Mouse (Mus musculus): ENCODE results near the gene Nol9. TPM values are rescaled to one million over a fixed set of nuclear protein-coding genes. Genes with fewer than 3 reads are reported as not detected.

Gene Nol9
- polyA plus RNA-seq (2015; fragmentation: Nextera tagmentation; extraction: Ambion mirVana), result 26.0 and 26.4 TPM in 2 replicates

GRCm38 (mm10) chr4:152038985-152039830, at the start of gene Nol9:
Gene Nol9 (plus strand): TSS chr4:152039321.
- H3K27me3 ChIP-seq (replicated peaks), result no peaks in the 10 kb centered on the region
- H3K27ac ChIP-seq (replicated peaks), result no peak within 1 kb of the TSS; the same call in 1 of the 2 replicates
- peak within 1 kb of the TSS; percentile 85 for H3K9ac ChIP-seq (replicated peaks)
- peak within 1 kb of the TSS; percentile 95 for H3K4me2 ChIP-seq
- under 1% methylated on average over 70 of the region's 86 CpGs for WGBS
- H3K9me3 ChIP-seq (replicated peaks), result no peaks in the 10 kb centered on the region
- H3K36me3 ChIP-seq, result peaks cover 33% of the 10 kb centered on the region
- peaks cover 20% of the 10 kb centered on the region for H3K4me1 ChIP-seq
- ATAC-seq (ENCODE audit: low FRiP score), result peak; percentile 91
- H3K4me3 ChIP-seq (replicated peaks), result peak within 1 kb of the TSS; percentile 97

DNA sequence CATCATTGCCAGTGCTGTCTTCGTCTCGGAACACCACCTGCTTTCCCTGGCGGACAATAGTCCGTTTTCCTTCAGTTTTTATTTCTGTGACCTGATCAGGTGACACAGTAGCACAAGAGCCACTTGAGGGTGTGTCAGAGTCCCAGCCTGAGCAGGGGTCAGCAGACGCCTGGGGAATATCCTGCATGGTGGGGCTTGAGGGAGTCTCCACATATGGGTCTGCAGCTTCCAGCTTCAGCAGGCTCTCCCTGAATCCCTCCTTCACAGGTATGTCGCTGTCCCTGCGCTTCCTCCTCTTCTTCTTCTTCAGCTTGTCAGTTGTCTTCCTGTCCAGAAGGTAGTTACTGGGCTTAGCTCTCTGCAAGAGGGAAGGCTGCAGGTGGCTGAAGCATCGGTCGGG, 47.0 kb upstream of the Nol9 start:
- H3K9ac ChIP-seq (replicated peaks), result no peak overlapping the region
- no peak overlapping the region for H3K4me2 ChIP-seq
- H3K27ac ChIP-seq (replicated peaks), result no peak overlapping the region
- H3K4me1 ChIP-seq, result peaks cover 37% of the 10 kb centered on the region
- ATAC-seq (ENCODE audit: low FRiP score), result no peak
- no peaks in the 10 kb centered on the region for H3K27me3 ChIP-seq (replicated peaks)
- peaks cover 32% of the 10 kb centered on the region for H3K36me3 ChIP-seq
- no peaks in the 10 kb centered on the region for H3K9me3 ChIP-seq (replicated peaks)
- H3K4me3 ChIP-seq (replicated peaks), result no peak overlapping the region
- WGBS, result 95% methylated on average over 9 of the region's 9 CpGs

DNA sequence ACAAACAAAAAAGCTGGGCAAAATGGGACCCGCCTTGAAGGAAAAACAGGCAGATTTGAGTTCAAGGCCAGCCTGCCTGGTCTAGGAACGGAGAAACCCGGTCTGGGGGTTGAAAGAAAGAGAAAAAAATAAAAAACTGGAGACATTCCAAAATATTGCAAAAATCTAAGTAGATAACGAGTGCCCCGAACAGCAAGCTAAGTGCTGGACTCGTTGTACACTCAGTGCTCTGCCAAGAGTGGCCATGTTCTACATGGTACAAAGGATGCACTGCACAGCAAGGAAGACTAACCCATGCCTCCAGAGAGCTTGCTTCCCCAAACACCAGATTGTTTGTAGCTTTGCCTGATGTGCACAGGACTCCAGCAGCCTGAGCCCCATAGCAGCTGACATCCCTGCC, 46.1 kb upstream of the Nol9 start:
- no peak overlapping the region for H3K9ac ChIP-seq (replicated peaks)
- H3K4me3 ChIP-seq (replicated peaks), result no peak overlapping the region
- peaks cover 35% of the 10 kb centered on the region for H3K4me1 ChIP-seq
- no peaks in the 10 kb centered on the region for H3K27me3 ChIP-seq (replicated peaks)
- ATAC-seq (ENCODE audit: low FRiP score), result no peak
- peak overlapping the region; percentile 90; the same call in 1 of the 2 replicates for H3K4me2 ChIP-seq
- 91% methylated on average over 6 of the region's 6 CpGs for WGBS
- H3K36me3 ChIP-seq, result peaks cover 32% of the 10 kb centered on the region
- H3K27ac ChIP-seq (replicated peaks), result no peak overlapping the region
- H3K9me3 ChIP-seq (replicated peaks), result no peaks in the 10 kb centered on the region

- no peak for ATAC-seq (ENCODE audit: low FRiP score)
- 1% methylated on average over 59 of the region's 61 CpGs for WGBS
- H3K36me3 ChIP-seq, result peaks cover 32% of the 10 kb centered on the region
These were observed 44.6 kb upstream of the Nol9 start for GRCm38 (mm10) chr4:151994228-151995171.

DNA sequence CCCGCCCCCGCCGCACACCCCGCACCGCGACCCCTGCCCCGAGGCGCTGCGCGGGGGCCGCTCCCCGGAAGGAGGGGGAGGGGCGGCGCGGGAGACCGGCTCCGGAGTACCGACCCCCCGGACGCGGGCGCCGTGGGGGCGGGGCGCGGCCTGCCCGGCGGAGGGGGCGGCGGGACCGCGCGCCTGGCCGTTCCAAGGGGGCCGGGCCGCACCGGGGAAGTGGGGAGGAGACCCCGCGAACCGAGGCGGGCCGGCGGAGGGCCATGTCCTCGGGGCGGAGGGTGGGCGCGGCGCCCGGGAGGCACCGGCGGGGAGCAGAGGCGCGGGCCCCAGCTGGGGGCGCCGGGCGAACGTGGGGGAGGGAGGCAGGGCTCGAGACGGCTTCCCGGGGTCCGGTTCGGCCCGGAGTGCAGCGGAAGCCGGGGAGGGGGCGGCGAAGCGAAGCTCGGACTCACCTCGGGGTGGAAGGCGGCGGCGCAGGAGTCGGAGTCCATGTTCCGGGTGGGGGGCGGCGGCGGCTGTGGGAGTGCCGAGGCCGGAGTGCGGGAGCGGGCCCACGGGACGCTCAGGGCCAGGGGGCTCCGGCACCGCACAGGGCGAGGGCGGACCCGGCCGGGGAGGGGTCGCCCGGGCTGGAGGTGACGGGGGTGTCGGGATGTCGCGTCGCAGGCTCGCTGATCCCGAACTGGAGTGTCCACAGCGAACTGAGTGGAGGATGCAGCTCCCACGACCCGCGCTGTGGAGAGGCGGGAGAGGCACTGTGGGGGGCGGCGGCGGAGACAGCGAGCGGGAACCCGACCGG, 43.5 kb upstream of the Nol9 start:
- no peaks in the 10 kb centered on the region for H3K9me3 ChIP-seq (replicated peaks)
- H3K4me3 ChIP-seq (replicated peaks), result peak overlapping the region; percentile 98
- under 1% methylated on average over 64 of the region's 111 CpGs for WGBS
- H3K9ac ChIP-seq (replicated peaks), result peak overlapping the region; percentile 90
- peaks cover 30% of the 10 kb centered on the region for H3K4me1 ChIP-seq
- peak; percentile 7; the same call in 1 of the 2 replicates for ATAC-seq (ENCODE audit: low FRiP score)
- peaks cover 21% of the 10 kb centered on the region for H3K36me3 ChIP-seq
- H3K27ac ChIP-seq (replicated peaks), result peak overlapping the region; percentile 81
- H3K27me3 ChIP-seq (replicated peaks), result no peaks in the 10 kb centered on the region
- H3K4me2 ChIP-seq, result peak overlapping the region; percentile 90

More at GRCm38 (mm10) chr4:151994228-151995171, 44.6 kb upstream of the Nol9 start:
- Histone ChIP-seq H3K4me2 (peak overlapping the region; percentile 90), H3K9me3 (replicated peaks) (no peaks in the 10 kb centered on the region), H3K27me3 (replicated peaks) (no peaks in the 10 kb centered on the region), H3K27ac (replicated peaks) (peak overlapping the region; percentile 81), H3K9ac (replicated peaks) (peak overlapping the region; percentile 90), H3K4me3 (replicated peaks) (peak overlapping the region; percentile 98), H3K4me1 (peaks cover 30% of the 10 kb centered on the region)

- H3K27ac ChIP-seq (replicated peaks), result peak within 1 kb of the TSS; percentile 88
- peaks cover 14% of the 10 kb centered on the region for H3K36me3 ChIP-seq
- under 1% methylated on average over 80 of the region's 94 CpGs for WGBS
- peaks cover 30% of the 10 kb centered on the region for H3K4me1 ChIP-seq
- H3K9ac ChIP-seq (replicated peaks), result peak within 1 kb of the TSS; percentile 90
- no peaks in the 10 kb centered on the region for H3K27me3 ChIP-seq (replicated peaks)
- H3K9me3 ChIP-seq (replicated peaks), result no peaks in the 10 kb centered on the region
- peak within 1 kb of the TSS; percentile 90 for H3K4me2 ChIP-seq
- H3K4me3 ChIP-seq (replicated peaks), result peak within 1 kb of the TSS; percentile 98
- ATAC-seq (ENCODE audit: low FRiP score), result peak; percentile 96
These were observed 42.8 kb upstream of the Nol9 start, which contains the start of gene Phf13 for GRCm38 (mm10) chr4:151996173-151996950. Gene Phf13 (minus strand): TSS chr4:151996258.

DNA sequence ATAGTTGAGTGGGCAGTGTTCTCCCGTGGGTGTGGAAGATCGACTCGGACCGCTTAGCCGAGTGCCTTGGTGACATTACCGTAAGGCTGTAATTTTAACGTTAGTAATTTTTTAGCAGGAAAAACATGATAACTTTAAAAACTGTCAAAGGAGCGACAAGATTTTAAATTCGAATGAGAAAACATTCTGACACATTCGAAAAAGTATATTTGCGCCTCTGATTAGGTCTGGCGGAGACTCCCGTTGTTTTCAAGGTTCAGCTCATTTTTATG, 42.2 kb upstream of the Nol9 start:
- WGBS, result 4% methylated on average over 13 of the region's 13 CpGs
- peak overlapping the region; percentile 66 for H3K9ac ChIP-seq (replicated peaks)

DNA sequence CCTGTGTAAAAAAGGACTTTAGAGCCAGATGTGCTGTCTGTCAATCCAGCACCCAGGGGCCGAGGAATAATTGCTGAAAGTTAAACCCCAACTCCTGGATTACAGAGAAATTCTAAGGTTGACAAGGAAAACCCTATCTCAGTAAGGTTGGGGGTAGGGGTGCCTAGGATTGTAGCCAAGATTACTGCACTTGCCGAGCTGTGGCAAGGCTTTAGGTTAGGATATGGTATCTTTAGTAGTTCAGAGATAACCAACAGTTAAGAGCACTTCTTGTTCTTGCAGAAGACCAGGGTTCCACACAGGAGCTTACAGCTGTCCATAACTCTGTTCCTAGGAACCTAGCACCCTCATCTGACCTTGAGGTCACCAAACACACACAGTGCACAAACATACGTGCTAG, 41.4 kb upstream of the Nol9 start:
- peak overlapping the region; percentile 98; the same call in 1 of the 2 replicates for H3K4me3 ChIP-seq (replicated peaks)
- 85% methylated on average over 3 of the region's 3 CpGs for WGBS
- H3K9ac ChIP-seq (replicated peaks), result peak overlapping the region; percentile 66
- H3K4me2 ChIP-seq, result peak overlapping the region; percentile 67
- H3K36me3 ChIP-seq, result peaks cover under 1% of the 10 kb centered on the region
- H3K4me1 ChIP-seq, result peaks cover 30% of the 10 kb centered on the region
- ATAC-seq (ENCODE audit: low FRiP score), result no peak
- H3K9me3 ChIP-seq (replicated peaks), result no peaks in the 10 kb centered on the region
- no peaks in the 10 kb centered on the region for H3K27me3 ChIP-seq (replicated peaks)
- H3K27ac ChIP-seq (replicated peaks), result no peak overlapping the region

More for the DNA sequence above, 42.2 kb upstream of the Nol9 start:
- Histone ChIP-seq H3K4me3 (replicated peaks) (peak overlapping the region; percentile 98), H3K4me1 (peaks cover 30% of the 10 kb centered on the region), H3K27me3 (replicated peaks) (no peaks in the 10 kb centered on the region), H3K36me3 (peaks cover 8% of the 10 kb centered on the region), H3K9me3 (replicated peaks) (no peaks in the 10 kb centered on the region), H3K27ac (replicated peaks) (peak overlapping the region; percentile 88), H3K4me2 (peak overlapping the region; percentile 67)
- no peak for ATAC-seq (ENCODE audit: low FRiP score)

GRCm38 (mm10) chr4:151999481-151999880, 39.6 kb upstream of the Nol9 start:
- Histone ChIP-seq H3K9ac (replicated peaks) (no peak overlapping the region), H3K36me3 (no peaks in the 10 kb centered on the region), H3K9me3 (replicated peaks) (no peaks in the 10 kb centered on the region), H3K4me3 (replicated peaks) (no peak overlapping the region), H3K4me1 (peaks cover 15% of the 10 kb centered on the region), H3K27me3 (replicated peaks) (no peaks in the 10 kb centered on the region), H3K4me2 (no peak overlapping the region), H3K27ac (replicated peaks) (no peak overlapping the region)
- no peak for ATAC-seq (ENCODE audit: low FRiP score)
- WGBS, result 63% methylated on average over 3 of the region's 3 CpGs

DNA sequence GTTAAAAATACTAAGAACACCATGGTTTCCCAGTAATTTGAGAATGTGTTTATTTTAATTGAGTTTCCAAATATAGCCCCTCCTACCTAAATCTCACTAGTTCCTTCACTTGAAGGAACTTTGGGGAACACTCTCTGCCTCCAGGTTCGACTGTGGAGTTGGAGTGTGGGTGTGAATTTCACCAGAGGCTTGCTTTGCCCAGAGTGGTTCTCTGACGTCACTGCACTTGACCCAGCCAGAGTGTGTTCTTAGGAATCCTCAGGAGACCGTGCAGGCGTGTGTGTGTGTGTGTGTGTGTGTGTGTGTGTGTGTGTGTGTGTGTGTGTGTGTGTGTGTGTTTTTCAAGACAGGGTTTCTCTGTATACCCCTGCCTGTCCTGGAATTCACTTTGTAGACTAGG, 38.2 kb upstream of the Nol9 start:
- Histone ChIP-seq H3K27me3 (replicated peaks) (no peaks in the 10 kb centered on the region), H3K4me3 (replicated peaks) (no peak overlapping the region), H3K27ac (replicated peaks) (no peak overlapping the region), H3K9ac (replicated peaks) (no peak overlapping the region), H3K4me1 (peaks cover 11% of the 10 kb centered on the region), H3K9me3 (replicated peaks) (no peaks in the 10 kb centered on the region), H3K4me2 (no peak overlapping the region), H3K36me3 (no peaks in the 10 kb centered on the region)
- WGBS, result 52% methylated on average over 4 of the region's 4 CpGs
- ATAC-seq (ENCODE audit: low FRiP score), result no peak

Measured in neural tube, embryonic 15.5 days (tissue).